Mouse (Mus musculus): ENCODE results near the gene Gm49393.
"Not testable (repeated sequence)": the region's sequence is repeated elsewhere in the genome, so short reads cannot be mapped to it uniquely, and the experiment has no call there.

Gm49393 gene

GRCm38 (mm10) chr13:60935490-60935889, at the start of gene Gm49393:
Gm49393 (minus strand) TSS chr13:60935590.
- not testable (repeated sequence) for DNase-seq (ENCODE audit: low spot score in 2 of 2)

GRCm38 (mm10) chr13:60972319-60972718, 36.9 kb upstream of the Gm49393 start:
- not testable (repeated sequence) for DNase-seq (ENCODE audit: low spot score in 2 of 2)

- DNase-seq (ENCODE audit: low spot score in 2 of 2), result not testable (repeated sequence)
These were observed 28.6 kb upstream of the Gm49393 start for GRCm38 (mm10) chr13:60963985-60964384.

- no peak for DNase-seq (ENCODE audit: low spot score in 2 of 2)
These were observed 26.3 kb upstream of the Gm49393 start for GRCm38 (mm10) chr13:60961706-60962105.

- DNase-seq (ENCODE audit: low spot score in 2 of 2), result not testable (repeated sequence)
These were observed 6.5 kb upstream of the Gm49393 start, which contains the start of gene Tpbpa for GRCm38 (mm10) chr13:60941884-60942283. Tpbpa (minus strand) TSS chr13:60941984.

GRCm38 (mm10) chr13:60936500-60936901, 1.1 kb upstream of the Gm49393 start, which contains the start of the genes Gm49391 and Ctla2a:
Gm49391 (minus strand) TSS chr13:60936571.
Ctla2a (minus strand) TSS chr13:60936625.
- DNase-seq (ENCODE audit: low spot score in 2 of 2), result no peak

GRCm38 (mm10) chr13:60904780-60905179, 30.6 kb downstream of the Gm49393 start, which contains the start of gene Tpbpb:
Tpbpb (minus strand) TSS chr13:60904880.
- not testable (repeated sequence) for DNase-seq (ENCODE audit: low spot score in 2 of 2)

- DNase-seq (ENCODE audit: low spot score in 2 of 2), result no peak
These were observed 38.1 kb downstream of the Gm49393 start, which contains the start of gene Ctla2b for GRCm38 (mm10) chr13:60897328-60897727. Ctla2b (minus strand) TSS chr13:60897447.

GRCm38 (mm10) chr13:60896794-60897193, 38.6 kb downstream of the Gm49393 start, which contains the start of gene Gm49392:
Gm49392 (minus strand) TSS chr13:60896894.
- DNase-seq (ENCODE audit: low spot score in 2 of 2), result not testable (repeated sequence)

- no peak for DNase-seq (ENCODE audit: low spot score in 2 of 2)
These were observed 39.8 kb downstream of the Gm49393 start for GRCm38 (mm10) chr13:60895406-60896160.

GRCm38 (mm10) chr13:60892301-60892700, 43.1 kb downstream of the Gm49393 start:
- no peak for DNase-seq (ENCODE audit: low spot score in 2 of 2)

GRCm38 (mm10) chr13:60864281-60864680, 71.1 kb downstream of the Gm49393 start, which contains the start of gene 4930486L24Rik:
4930486L24Rik (minus strand) TSS chr13:60864475.
- no peak for DNase-seq (ENCODE audit: low spot score in 2 of 2)

- no peak for DNase-seq (ENCODE audit: low spot score in 2 of 2)
These were observed 86.9 kb downstream of the Gm49393 start for GRCm38 (mm10) chr13:60848241-60849120.

GRCm38 (mm10) chr13:60843153-60843552, 92.2 kb downstream of the Gm49393 start:
- DNase-seq (ENCODE audit: low spot score in 2 of 2), result no peak

GRCm38 (mm10) chr13:60842703-60843102, 92.7 kb downstream of the Gm49393 start:
- DNase-seq (ENCODE audit: low spot score in 2 of 2), result no peak

- DNase-seq (ENCODE audit: low spot score in 2 of 2), result no peak
These were observed 96.0 kb downstream of the Gm49393 start for GRCm38 (mm10) chr13:60839353-60839902.

GRCm38 (mm10) chr13:60826052-60826451, 109.3 kb downstream of the Gm49393 start:
- no peak for DNase-seq (ENCODE audit: low spot score in 2 of 2)

- no peak for DNase-seq (ENCODE audit: low spot score in 2 of 2)
These were observed 114.8 kb downstream of the Gm49393 start for GRCm38 (mm10) chr13:60820486-60821175.

GRCm38 (mm10) chr13:60819469-60819868, 115.9 kb downstream of the Gm49393 start:
- peak; percentile 11 to 16 for DNase-seq (ENCODE audit: low spot score in 2 of 2)

GRCm38 (mm10) chr13:60813722-60814121, 121.7 kb downstream of the Gm49393 start:
- no peak for DNase-seq (ENCODE audit: low spot score in 2 of 2)

GRCm38 (mm10) chr13:60812768-60813167, 122.6 kb downstream of the Gm49393 start:
- DNase-seq (ENCODE audit: low spot score in 2 of 2), result no peak
